Mouse (Mus musculus): ENCODE results near the gene Extl1.
"Not testable (repeated sequence)": the region's sequence is repeated elsewhere in the genome, so short reads cannot be mapped to it uniquely, and the experiment has no call there.

Extl1 gene

DNA sequence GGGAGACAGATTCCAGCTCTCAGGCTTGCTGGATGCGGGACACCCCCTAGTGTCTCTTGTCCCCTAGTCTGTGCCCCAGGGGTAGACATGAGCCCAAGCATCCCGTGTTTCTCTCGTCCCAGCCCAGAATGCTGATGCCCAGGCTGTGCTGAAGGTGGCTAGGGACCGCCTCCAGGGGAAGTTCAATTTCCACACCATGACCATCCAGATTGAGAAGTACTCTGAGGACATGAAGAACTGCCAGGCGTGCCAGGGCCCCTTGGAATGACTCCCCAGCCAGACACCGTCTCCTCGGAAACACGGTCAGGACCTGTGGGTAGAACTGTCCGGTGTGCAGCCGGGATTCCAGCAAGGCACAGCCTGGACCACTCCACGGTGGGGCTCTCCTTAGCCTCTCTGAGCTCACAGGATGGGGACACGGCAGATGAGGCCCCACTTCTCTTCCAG lies 31.4 kb downstream of the Extl1 start:
- DNase-seq (ENCODE audit: low read depth in 1 of 2, low spot score in 2 of 2): no peak

DNA sequence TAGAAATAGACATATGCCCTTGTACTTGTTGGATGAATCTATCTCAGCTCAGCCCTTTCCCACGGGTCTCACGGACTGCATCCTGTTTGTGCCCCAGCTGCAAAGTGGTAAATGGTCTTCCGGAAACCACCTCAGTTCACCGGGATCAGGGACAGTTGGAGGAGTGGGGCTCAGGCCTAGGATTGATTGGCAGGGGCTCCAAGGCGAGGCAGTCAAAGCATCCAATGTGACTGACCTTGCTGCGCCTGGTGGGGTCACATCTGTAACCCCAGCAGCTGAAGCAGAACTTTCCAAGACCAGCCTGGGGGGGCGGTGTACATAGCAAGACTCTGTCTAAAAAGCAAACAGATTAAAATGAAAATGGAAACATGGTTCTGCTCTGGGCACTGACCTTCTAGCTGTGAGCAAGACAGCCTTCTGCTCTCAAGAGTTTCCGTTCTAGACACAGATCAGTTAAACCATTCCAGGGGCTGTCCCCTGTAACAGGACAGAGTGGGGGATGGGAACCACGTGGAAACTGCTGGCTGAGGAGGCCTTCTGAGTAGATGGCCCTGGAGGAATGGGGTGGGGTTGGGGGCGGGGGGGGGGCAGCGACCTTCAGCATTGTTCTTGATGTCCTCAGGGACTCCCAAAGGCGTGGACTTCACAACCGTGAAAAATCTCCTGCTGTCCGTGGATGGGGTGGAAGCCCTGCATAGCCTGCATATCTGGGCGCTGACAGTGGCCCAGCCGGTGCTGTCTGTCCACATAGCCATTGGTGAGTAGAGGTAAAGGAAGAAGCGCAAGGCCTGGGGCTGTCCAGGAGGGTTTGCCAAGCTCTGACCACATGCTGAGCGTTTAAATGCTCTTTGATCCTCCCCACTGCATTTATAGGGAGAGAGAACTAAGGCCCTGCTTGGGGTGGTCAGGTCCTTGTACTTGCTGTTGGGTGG lies 32.1 kb downstream of the Extl1 start:
- DNase-seq (ENCODE audit: low read depth in 1 of 2, low spot score in 2 of 2): no peak

DNA sequence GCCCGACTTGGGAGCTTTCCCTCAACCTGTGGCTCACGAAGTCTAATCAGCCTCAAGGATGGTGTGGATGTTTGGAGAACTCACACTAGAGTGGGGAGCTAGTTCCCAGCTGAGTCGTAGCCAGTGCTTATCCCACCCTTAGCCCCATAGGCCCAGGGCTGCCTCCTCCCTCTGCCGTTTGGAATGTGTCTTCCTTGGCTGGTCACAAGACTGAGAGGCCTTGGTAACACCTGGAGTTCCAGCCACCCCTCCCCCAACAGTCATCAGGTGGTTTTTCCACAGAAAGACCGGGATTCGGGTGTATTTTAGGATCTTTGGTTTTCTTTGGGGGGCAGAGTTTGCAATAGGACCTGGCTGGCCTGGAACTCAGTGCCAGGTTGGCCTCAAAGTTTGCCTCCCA lies 33.0 kb downstream of the Extl1 start:
- no peak for DNase-seq (ENCODE audit: low read depth in 1 of 2, low spot score in 2 of 2)

DNA sequence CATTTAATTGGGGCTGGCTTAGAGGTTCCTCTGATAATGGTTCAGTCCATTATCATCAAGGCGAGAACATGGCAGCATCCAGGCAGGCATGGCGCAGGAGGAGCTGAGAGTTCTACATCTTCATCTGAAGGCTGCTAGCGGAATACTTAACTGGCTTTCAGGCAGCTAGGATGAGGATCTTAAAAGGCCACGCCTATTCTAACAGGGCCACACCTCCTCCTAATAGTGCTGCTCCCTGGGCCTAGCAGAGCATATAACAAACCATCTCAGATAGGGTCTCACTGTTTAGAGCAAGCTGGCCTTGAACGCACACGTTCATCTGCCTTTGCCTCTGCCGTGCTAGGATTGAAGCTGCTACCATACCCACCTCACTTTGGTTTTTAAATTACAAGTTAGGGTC lies 33.8 kb downstream of the Extl1 start:
- DNase-seq (ENCODE audit: low read depth in 1 of 2, low spot score in 2 of 2): no peak

DNA sequence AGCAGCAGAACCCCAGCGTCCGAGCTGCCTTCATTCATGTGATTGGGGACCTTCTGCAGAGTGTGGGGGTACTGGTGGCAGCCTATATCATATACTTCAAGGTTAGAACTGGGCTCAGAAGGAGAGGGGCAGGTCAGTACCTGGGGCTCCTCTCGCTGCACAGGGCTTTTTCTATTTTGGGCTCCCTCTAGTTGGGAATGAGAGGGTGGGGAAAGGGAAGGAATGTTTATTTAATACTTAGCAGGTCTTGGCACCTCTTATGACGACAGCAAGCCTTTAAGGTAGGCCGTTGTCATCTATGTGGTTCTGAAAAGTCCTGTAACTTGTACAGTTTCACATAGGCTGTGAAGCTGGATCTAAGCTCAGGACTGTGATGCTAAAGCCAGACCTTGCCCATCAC lies 35.1 kb downstream of the Extl1 start:
- no peak for DNase-seq (ENCODE audit: low read depth in 1 of 2, low spot score in 2 of 2)

DNA sequence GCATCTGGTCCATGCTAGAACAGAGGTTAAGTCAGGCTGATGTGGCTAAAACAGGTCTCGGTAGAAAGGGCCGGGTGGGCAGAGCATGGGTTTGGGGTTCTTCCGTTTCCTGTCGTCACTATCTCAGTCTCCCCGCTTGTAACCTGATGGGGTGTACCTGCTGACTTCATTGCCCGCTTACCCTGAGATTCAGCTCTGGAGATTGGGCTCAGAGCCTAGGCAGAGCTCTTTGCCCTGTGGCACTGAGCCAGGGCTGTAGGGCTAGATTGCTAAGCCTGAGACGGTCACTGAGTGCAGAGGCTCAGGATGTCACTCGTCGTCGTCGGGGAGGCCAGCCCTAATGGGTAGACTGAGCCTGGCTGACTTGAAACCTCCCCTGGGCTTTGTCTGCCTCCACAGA lies 35.6 kb downstream of the Extl1 start:
- DNase-seq (ENCODE audit: low read depth in 1 of 2, low spot score in 2 of 2): no peak

DNA sequence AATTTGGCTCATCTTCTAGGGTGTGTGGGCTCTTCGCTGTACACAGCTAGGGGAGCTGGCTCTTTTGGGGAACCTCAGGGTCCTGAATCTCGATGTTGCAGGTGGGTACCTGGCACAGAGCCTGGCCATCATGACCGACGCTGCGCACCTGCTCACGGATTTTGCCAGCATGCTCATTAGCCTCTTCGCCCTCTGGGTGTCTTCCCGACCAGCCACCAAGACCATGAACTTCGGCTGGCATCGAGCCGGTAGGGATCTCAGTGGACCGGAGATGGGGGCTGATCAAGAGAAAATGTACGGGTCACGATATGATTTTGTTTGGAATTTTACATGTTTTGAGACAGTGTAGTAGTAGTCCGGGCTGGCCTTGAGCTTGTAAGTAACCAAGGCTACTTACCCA lies 37.8 kb downstream of the Extl1 start:
- DNase-seq (ENCODE audit: low read depth in 1 of 2, low spot score in 2 of 2): no peak

DNA sequence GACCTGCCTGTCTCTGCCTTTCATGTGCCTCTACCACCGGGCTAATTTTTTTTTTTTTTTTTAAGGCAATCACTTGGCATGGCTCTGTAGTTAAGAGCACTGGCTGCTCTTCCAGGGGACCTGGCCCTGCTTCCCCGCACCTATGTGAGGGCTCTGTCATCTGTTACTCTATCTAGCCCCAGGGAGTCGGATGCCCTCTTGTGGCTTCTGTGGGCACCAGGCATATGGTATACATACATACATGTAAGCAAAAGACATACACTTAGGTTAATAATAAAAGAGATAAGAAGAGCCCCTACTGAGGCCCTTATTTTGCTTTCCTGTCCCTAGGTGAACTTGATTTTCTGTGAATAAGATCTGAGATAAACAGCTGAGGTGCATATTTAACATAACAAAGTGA lies 39.0 kb downstream of the Extl1 start:
- no peak for DNase-seq (ENCODE audit: low read depth in 1 of 2, low spot score in 2 of 2)

DNA sequence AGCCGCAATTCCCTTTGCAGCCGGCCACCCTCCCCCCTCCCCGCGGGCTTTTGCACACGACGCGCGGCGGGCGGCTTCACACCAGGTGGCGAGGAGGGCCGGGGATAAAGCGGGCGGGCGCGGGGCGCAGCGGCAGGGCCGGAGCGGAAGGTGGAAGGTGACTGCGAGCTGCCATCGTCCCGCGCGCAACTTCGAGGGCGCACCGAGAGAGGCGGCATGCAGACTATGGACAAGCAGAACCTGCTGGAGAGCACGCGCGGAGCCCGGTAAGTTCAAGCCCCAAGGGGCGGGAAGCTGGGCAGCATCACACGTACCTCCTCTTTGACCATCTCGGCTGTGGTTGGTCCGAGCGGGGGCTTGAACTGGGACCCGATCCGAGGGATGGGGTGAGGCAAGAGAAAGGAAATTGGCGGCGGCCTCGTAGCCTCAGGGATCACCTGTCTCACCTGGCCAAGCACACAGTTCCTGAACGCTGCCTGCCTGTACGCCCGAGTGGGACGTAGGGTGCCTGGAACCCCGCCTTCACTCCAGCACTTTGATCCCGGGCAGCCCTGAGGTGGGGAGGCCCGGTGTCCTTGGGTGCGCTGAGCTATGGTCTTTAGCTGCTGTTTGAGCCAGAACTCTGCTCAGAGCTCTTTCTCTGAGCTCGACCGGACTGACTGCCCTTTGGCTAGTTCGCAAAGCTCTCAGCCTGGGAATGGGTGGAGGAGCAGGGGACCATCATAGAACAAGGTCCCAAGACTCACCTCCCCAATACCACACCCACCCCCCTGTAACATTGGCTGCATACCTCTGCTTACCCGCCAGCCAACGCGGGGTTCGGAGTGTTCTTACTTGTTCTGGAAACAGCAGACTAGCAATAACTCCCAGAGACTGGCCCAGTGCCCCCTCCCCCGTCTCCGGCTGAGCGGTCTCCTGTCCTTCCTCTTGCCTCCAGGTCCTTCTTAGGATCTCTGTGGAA lies 40.3 kb downstream of the Extl1 start, which contains the start of gene Slc30a2:
Gene Slc30a2 (plus strand): TSS at position 111 of the 961 bp plus-strand sequence.
- no peak for DNase-seq (ENCODE audit: low read depth in 1 of 2, low spot score in 2 of 2)

DNA sequence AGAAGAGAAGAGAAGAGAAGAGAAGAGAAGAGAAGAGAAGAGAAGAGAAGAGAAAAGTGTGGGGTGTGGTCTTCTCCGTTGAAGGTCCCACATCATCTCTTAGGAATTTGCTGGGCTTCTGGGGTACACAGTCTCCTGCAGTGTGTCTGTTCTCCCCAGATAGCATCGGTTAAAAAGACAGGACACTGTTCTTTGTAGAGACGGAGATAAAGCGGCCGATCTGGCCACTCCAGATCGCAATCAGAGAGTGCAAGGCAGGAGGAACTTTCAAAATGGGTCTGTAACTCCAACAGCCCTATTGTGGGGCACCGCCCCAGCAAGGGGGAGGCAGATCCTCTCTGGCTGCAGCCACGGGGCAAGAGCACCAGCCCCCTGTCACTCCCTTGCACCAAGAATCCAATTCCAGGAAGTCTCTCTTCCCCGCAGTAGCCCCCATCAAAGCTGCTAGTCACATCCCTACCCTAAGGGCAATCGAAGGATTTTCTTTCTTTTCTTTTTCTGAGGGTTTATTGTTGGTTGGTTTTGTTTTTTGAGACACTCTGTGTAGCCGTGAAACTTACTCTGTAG lies 41.4 kb downstream of the Extl1 start:
- DNase-seq (ENCODE audit: low read depth in 1 of 2, low spot score in 2 of 2): no peak

DNA sequence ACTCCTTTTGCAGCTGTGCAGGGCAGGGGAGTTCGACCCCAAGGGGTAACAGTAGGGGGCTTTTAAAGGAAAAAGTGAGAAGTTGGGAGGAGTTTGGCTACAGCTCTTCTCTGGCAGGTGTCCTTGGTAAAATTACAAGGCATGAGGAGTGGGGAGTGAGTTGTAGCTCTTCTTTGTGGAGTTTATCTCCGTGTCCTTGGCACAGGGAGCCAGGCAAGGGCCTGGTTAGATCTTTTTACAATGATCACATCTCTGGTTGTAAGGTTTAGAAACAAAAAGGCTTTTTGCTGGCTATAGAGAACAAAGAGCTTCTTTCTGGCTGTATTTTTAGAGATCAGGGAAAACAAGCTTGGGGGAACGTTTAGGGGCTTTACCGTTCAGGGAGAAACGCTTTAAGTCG lies 42.4 kb downstream of the Extl1 start:
- DNase-seq (ENCODE audit: low read depth in 1 of 2, low spot score in 2 of 2): not testable (repeated sequence)

DNA sequence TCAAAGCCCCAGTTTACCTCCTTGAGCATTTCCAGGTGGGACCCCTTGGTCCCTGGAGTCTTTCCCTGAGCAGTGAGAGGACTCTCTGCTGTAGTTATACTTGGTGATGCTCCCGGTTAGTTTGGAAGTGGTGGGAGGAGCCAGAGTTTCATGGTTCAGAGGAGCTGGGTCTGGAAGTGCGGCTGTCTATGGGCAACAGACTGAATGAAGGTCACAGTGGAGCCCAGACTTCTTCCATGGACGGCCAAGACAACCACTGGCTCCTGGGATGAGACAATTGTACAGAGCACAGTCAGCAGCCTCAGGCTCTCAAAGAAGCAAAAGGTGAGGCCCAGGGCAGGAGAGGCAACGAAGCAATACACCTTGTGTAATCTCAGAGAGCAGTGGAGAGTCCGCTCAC lies 53.4 kb downstream of the Extl1 start:
- DNase-seq (ENCODE audit: low read depth in 1 of 2, low spot score in 2 of 2): no peak

DNA sequence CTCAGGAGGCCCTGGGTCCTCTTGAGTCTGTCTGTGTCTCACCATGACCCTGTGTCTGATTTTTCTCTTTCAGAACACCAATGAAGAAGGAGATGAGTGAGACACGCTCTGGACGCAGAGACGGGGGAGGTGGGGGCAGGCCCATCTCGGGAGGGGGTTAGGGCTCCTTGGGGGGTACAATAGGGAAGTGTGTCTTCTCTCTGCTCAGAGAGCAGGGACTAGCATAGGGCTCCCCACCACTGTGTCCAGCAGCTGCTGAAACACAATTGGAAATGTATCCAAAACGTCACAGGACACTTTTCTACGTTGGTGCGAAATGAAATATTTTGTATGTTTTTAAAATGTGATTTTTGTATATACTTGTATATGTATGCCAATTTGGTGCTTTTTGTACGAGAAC lies 54.8 kb downstream of the Extl1 start:
- DNase-seq (ENCODE audit: low read depth in 1 of 2, low spot score in 2 of 2): no peak

DNA sequence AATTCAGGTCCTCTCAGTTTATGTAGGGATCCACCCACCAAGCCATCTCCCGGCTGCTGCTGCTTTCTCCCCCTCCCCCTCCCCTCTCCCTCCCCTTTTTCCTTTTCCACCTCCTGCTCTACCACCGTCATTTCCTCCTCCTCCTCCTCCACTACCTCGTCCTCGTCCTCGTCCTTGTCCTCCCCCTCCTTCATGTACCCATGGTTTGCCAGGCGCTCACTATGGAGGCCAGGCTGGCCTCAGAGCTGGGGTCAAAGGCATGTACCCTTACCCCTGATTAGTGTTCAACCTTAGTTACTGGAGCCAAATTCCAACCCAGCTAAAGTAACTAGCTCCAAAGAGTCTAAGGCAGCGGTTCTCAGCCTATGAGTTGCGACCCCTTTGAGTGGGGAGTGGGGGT lies 55.5 kb downstream of the Extl1 start:
- DNase-seq (ENCODE audit: low read depth in 1 of 2, low spot score in 2 of 2): no peak

DNA sequence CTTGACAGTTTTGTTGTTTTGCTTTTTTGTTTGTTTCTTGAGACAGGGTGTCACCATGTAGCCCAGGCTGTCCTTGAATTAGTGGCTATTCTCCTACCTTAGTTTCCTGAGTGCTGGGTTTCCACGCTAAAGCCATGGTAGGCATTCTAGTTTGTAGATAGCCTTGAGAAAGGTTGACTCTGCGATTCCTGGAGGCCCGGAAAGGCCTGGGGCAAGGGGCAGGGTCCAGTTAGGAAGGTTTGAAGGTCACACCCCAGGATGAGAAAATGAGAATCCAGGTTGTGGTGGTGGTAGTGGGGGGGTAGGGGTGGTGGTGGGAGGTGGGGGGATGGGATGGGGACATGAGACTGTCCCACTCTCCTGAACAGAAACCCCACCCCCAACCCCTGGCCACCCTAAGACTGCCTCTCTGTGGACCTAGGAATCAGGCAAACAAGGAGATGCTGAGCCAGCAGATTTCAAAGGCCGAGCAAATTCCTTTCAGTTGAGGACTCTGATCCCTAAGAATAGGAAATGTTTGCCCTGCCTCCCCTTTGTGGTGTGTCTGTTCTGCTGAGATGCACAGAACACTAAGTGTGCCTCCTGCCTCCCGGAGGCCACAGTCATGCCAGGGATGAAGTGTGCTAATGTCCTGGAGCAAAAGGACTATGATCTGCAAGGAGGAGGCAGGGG lies 56.7 kb downstream of the Extl1 start:
- no peak for DNase-seq (ENCODE audit: low read depth in 1 of 2, low spot score in 2 of 2)

DNA sequence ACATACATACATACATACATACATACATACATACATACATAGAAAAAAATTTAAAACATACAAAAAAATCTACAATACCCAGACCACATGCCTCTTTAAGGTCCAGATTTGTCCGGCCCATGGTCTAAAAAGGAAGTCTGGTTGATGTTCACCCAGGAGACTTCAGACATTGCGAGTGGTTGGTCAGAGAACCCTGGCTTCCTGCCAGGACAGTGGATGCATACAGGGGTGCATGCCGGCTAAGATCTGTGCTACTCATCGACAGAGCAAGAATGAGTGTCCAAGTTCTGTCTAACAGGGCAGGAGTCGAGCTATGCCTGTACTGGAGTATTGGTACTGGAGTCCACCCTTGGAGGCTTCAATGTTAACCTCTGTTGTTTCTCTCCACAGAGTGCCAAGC lies 59.0 kb downstream of the Extl1 start:
- no peak for DNase-seq (ENCODE audit: low read depth in 1 of 2, low spot score in 2 of 2)

DNA sequence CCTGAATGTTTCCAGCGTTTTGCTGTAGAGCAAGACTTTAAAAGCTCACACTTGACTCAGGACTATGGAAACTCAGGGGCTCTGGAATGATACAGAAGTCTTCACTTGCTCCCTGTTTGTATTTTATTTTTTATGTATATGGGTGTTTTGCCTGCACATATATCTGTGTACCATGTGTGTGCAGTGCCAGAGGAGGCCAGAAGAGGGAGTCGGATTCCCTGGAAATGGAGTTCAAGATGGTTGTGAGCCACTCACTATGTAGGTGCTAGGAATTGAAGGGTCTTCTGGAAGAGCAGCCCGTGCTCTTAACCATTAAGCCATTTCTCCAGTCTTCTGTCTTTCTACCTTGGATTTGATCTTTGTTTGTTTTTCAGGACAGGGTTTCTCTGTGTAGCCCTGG lies 62.1 kb downstream of the Extl1 start:
- no peak for DNase-seq (ENCODE audit: low read depth in 1 of 2, low spot score in 2 of 2)

DNA sequence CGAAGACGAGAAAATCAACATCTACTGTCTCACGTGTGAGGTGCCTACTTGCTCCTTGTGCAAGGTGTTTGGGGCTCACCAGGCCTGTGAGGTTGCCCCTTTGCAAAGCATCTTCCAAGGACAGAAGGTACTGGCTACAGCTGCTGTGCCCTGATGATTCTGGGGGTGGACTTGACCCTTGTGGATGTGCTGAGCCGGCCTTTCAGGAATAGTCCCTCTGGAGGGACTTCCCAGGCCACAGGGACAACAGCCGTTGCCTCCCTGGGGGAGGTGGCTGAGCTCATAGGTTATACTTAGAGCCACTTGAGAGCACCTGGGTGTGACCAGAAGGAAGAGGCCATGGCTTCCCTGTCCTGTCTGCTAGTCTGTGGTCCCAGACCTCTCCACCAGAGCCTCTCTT lies 64.0 kb downstream of the Extl1 start:
- DNase-seq (ENCODE audit: low read depth in 1 of 2, low spot score in 2 of 2): no peak

DNA sequence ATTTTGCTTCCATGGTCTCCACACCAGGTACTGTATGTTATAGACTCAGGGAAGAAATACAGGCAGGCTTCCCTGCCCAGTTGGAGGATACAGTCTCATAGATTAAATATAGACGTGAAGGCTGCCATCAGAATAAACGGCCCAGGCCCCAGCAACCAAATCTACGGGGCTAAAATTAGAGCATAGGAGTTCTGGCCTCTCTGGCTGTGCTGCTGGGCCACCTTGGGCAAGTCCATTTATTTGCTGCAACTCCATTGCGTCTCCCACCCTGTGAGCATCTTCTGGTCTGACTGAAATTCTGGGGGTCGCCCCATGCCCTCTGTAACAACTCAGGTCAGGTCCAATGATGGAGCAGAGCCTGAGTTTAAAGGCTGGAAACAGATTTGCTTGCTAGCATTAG lies 64.6 kb downstream of the Extl1 start:
- no peak for DNase-seq (ENCODE audit: low read depth in 1 of 2, low spot score in 2 of 2)

DNA sequence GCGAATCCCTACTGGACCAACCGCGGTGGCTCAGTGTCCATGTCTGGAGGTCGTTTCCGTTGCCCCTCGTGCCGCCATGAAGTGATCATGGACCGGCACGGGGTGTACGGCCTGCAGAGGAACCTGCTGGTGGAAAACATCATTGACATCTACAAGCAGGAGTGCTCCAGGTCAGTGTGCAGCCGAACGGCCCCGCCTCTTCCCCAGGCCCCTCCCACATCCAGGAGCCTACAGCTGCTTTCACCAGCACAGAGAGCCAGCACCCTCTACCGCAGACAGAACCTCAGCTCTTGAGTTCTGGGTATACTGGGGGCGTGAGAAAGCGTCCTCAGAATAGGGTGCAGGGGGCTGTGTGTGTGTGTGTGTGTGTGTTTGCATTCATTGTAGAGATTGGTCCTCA lies 67.3 kb downstream of the Extl1 start:
- DNase-seq (ENCODE audit: low read depth in 1 of 2, low spot score in 2 of 2): no peak

DNA sequence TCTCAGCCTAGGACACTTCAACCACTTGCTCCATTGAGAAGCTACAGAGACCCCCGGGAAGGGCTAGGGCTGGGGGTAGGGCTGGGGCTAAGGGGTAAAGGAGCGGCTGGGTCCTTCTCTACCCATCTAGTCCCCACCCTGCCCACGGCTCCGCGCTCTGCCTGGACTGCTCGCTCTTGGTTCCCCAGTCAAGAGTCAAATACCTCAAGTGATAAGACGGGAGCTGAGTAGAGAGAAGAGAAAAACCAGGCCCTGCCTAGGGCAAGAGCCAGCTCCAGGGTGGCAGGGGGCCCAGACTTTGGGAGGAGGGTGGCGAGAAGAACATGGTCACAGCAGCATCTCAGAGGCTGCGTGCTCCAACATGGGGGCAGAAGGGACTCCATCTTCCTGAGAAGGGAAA lies 68.2 kb downstream of the Extl1 start:
- DNase-seq (ENCODE audit: low read depth in 1 of 2, low spot score in 2 of 2): no peak
